Mouse (Mus musculus): ENCODE results near the gene Nop10.

The Nop10 gene

GRCm38 (mm10) chr2:112261748-112262653 lies at the start of gene Nop10:
Gene Nop10, plus strand, starts transcription at chr2:112261926.
- peak; percentile 94 for DNase-seq (ENCODE audit: low read depth, low spot score)

- peak; percentile 61 for DNase-seq (ENCODE audit: low read depth, low spot score)
Observed at GRCm38 (mm10) chr2:112215977-112216376, 45.7 kb upstream of the Nop10 start.

- no peak for DNase-seq (ENCODE audit: low read depth, low spot score)
Observed at GRCm38 (mm10) chr2:112217614-112218013, 44.1 kb upstream of the Nop10 start.

GRCm38 (mm10) chr2:112220880-112221279 lies 40.8 kb upstream of the Nop10 start:
- DNase-seq (ENCODE audit: low read depth, low spot score), result no peak

GRCm38 (mm10) chr2:112222607-112223006 lies 39.1 kb upstream of the Nop10 start:
- no peak for DNase-seq (ENCODE audit: low read depth, low spot score)

- no peak for DNase-seq (ENCODE audit: low read depth, low spot score)
Observed at GRCm38 (mm10) chr2:112224356-112224755, 37.4 kb upstream of the Nop10 start.

GRCm38 (mm10) chr2:112232623-112233022 lies 29.1 kb upstream of the Nop10 start:
- DNase-seq (ENCODE audit: low read depth, low spot score), result no peak

GRCm38 (mm10) chr2:112236620-112237019 lies 25.1 kb upstream of the Nop10 start:
- DNase-seq (ENCODE audit: low read depth, low spot score), result no peak

GRCm38 (mm10) chr2:112238006-112238405 lies 23.7 kb upstream of the Nop10 start:
- peak; percentile 9 for DNase-seq (ENCODE audit: low read depth, low spot score)

- DNase-seq (ENCODE audit: low read depth, low spot score), result peak; percentile 91
Observed at GRCm38 (mm10) chr2:112239212-112239934, 22.4 kb upstream of the Nop10 start, which contains the start of gene Lpcat4. Gene Lpcat4, plus strand, starts transcription at chr2:112239468.

- DNase-seq (ENCODE audit: low read depth, low spot score), result peak; percentile 80
Observed at GRCm38 (mm10) chr2:112239935-112240721, 21.6 kb upstream of the Nop10 start.

- no peak for DNase-seq (ENCODE audit: low read depth, low spot score)
Observed at GRCm38 (mm10) chr2:112241787-112242186, 19.9 kb upstream of the Nop10 start.

GRCm38 (mm10) chr2:112245307-112245706 lies 16.4 kb upstream of the Nop10 start:
- DNase-seq (ENCODE audit: low read depth, low spot score), result no peak

GRCm38 (mm10) chr2:112246193-112246592 lies 15.5 kb upstream of the Nop10 start:
- peak; percentile 65 for DNase-seq (ENCODE audit: low read depth, low spot score)

GRCm38 (mm10) chr2:112247323-112247722 lies 14.4 kb upstream of the Nop10 start:
- no peak for DNase-seq (ENCODE audit: low read depth, low spot score)

GRCm38 (mm10) chr2:112249780-112250453 lies 11.8 kb upstream of the Nop10 start:
- no peak for DNase-seq (ENCODE audit: low read depth, low spot score)

GRCm38 (mm10) chr2:112254675-112255515 lies 6.8 kb upstream of the Nop10 start:
- no peak for DNase-seq (ENCODE audit: low read depth, low spot score)

GRCm38 (mm10) chr2:112259241-112259962 lies 2.3 kb upstream of the Nop10 start, which contains the start of gene Nutm1:
Gene Nutm1, minus strand, starts transcription at chr2:112259291.
- peak; percentile 78 for DNase-seq (ENCODE audit: low read depth, low spot score)

GRCm38 (mm10) chr2:112262779-112263295 lies 1.1 kb downstream of the Nop10 start:
- DNase-seq (ENCODE audit: low read depth, low spot score), result peak; percentile 85

Measured in A20 (cell line).